Mouse (Mus musculus) liver, postnatal 0 days (tissue): ENCODE results near the gene Gmds.

ENCODE experiments used
- CTCF ChIP-seq: sonication (generic); IDR thresholded peaks from 2 replicates; pipeline ENCODE4 v1.5.1; 2016; ENCODE audit warnings: antibody characterized with exemption, low read depth
- EP300 ChIP-seq: IDR thresholded peaks from 2 replicates; pipeline ENCODE4 v1.6.1; 2016; ENCODE audit warnings: antibody characterized with exemption, low read depth, mild to moderate bottlenecking

GRCm38 (mm10) chr13:32256121-32256520 lies 82.4 kb downstream of the Gmds start:
- TF ChIP-seq CTCF: no peak
- TF ChIP-seq EP300: no peak
